Mouse (Mus musculus): ENCODE data around the gene Otp. TPM values are rescaled to one million over a fixed set of nuclear protein-coding genes. Genes with fewer than 3 reads are reported as not detected.

Otp gene
- total and polyA plus RNA-seq, 3 experiments, result not detected

DNA sequence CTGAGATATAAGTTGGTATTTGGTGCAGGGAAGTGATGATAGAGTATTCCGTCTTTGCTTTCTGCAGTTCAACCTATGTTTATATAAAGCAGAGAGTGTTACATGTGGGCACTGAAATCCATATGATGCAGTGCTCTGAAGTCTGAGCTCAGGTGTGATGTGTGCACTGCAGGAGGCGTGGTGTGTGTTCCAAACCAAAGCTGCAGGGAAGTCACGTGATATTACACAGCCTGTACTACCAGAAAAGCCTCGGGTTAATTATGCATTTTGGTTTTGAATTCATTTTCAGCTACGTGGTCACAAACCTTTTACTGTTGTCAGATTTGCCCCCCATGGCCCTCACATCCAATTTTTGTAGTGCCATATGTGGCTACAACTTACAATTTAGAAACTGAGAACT is 40.3 kb downstream of the Otp start:
- DNase-seq (ENCODE audit: extremely low read depth), result no peak
- Histone ChIP-seq H3K9ac (ENCODE audit: insufficient read depth, low read depth) (no peak overlapping the region), H3K27me3 (replicated peaks) (no peaks in the 10 kb centered on the region), H3K79me2 (replicated peaks; ENCODE audit: control insufficient read depth, extremely low read depth, insufficient read depth, poor library complexity, severe bottlenecking) (no peaks in the 10 kb centered on the region), H3K27ac (ENCODE audit: insufficient read depth, low read depth) (no peak overlapping the region), H3K9me3 (replicated peaks; ENCODE audit: low read length) (no peaks in the 10 kb centered on the region), H3K4me2 (ENCODE audit: insufficient read depth, low read depth, poor library complexity, severe bottlenecking) (no peak overlapping the region; the same call in 1 of the 2 replicates), H3K36me3 (replicated peaks in 1 of 2; ENCODE audit: control insufficient read depth in 1 of 2, insufficient read depth in 1 of 2, low read length in 1 of 2) (no peaks in the 10 kb centered on the region), H3K4me1 (ENCODE audit: control insufficient read depth in 1 of 2, insufficient read depth in 2 of 2) (no peaks in the 10 kb centered on the region), H3K4me3 (replicated peaks in 1 of 3; ENCODE audit: low read depth in 2 of 3, low read length in 2 of 3, poor library complexity in 1 of 3) (no peak overlapping the region)
- TF ChIP-seq USF2 (conservative IDR thresholded peaks at IDR 0.05; ENCODE audit: low read depth, low read length) (peak; percentile 55), CHD1 (IDR thresholded peaks at IDR 0.05; ENCODE audit: low read depth, low read length) (no peak), JUN (IDR thresholded peaks at IDR 0.05; ENCODE audit: insufficient read depth, low read depth, low read length) (no peak), IRF4 (IDR thresholded peaks at IDR 0.05; ENCODE audit: low read depth, low read length) (no peak), USF1 (IDR thresholded peaks at IDR 0.05; ENCODE audit: low read depth, low read length) (peak; percentile 35; the same call in 1 of the 2 replicates), TCF12 (IDR thresholded peaks at IDR 0.05; ENCODE audit: low read depth, low read length) (no peak), BHLHE40 (IDR thresholded peaks at IDR 0.05; ENCODE audit: low read depth, low read length) (peak; percentile 52; the same call in 1 of the 2 replicates), ELF1 (IDR thresholded peaks at IDR 0.05; ENCODE audit: low read depth, low read length) (no peak)
- in situ Hi-C loops (cut with MboI; ENCODE audit: low pct_ligation_motif_present, low pct_unique_long_range_greater_than_20kb, low sequenced_read_pairs) (no loop called here), dilution Hi-C loops (cut with MboI; ENCODE audit: extremely low pct_ligation_motif_present, extremely low pct_unique_long_range_greater_than_20kb, low sequenced_read_pairs) (no loop called here)

DNA sequence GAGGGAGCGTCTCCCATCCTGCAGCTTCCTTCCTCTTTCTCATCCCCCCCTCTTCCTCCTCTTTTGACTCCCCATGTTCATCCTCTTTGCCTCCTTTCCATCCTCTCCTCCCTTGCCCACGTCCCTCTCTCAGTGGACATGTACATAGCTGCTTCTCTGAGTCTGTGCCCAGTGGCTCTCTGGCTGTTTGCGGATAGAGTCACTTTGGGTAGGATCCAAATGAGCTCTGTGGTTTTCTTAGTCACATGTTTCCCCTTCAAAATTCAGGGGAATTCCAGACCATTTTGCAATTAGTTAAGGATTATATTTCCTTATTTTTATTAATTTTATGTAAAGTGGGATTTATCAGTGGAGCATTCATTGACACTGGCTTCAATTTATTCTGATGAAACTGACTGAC is 52.7 kb downstream of the Otp start:
- H3K27ac ChIP-seq (ENCODE audit: insufficient read depth, low read depth), result no peak overlapping the region
- no peaks in the 10 kb centered on the region for H3K79me2 ChIP-seq (replicated peaks; ENCODE audit: control insufficient read depth, extremely low read depth, insufficient read depth, poor library complexity, severe bottlenecking)
- DNase-seq (ENCODE audit: extremely low read depth), result no peak
- dilution Hi-C loops (cut with MboI; ENCODE audit: extremely low pct_ligation_motif_present, extremely low pct_unique_long_range_greater_than_20kb, low sequenced_read_pairs), result no loop called here
- H3K4me2 ChIP-seq (ENCODE audit: insufficient read depth, low read depth, poor library complexity, severe bottlenecking), result no peak overlapping the region
- no peak for TF ChIP-seq CTCF (conservative IDR thresholded peaks at IDR 0.05 in 1 of 2, IDR thresholded peaks at IDR 0.05 in 1 of 2; ENCODE audit: low read depth in 2 of 2, low read length in 2 of 2)
- no peak for TF ChIP-seq JUND (conservative IDR thresholded peaks at IDR 0.05; ENCODE audit: low read depth, low read length)
- no peak for TF ChIP-seq MEF2A (IDR thresholded peaks at IDR 0.05; ENCODE audit: borderline replicate concordance, low read depth, low read length)
- no peak for TF ChIP-seq ETS1 (conservative IDR thresholded peaks at IDR 0.05; ENCODE audit: low read depth, low read length)
- no peak for TF ChIP-seq IRF4 (IDR thresholded peaks at IDR 0.05; ENCODE audit: low read depth, low read length)
- TF ChIP-seq ZC3H11A (IDR thresholded peaks at IDR 0.05; ENCODE audit: low read depth, low read length), result no peak
- TF ChIP-seq GABPA (IDR thresholded peaks at IDR 0.05; ENCODE audit: insufficient replicate concordance, low read depth, low read length), result no peak
- TF ChIP-seq POLR2A (IDR thresholded peaks at IDR 0.05; ENCODE audit: low read depth, low read length), result no peak
- TF ChIP-seq RCOR1 (conservative IDR thresholded peaks at IDR 0.05; ENCODE audit: low read depth, low read length), result no peak
- no peak for TF ChIP-seq ZNF384 (IDR thresholded peaks at IDR 0.05; ENCODE audit: low read depth, low read length)
- TF ChIP-seq TBP (conservative IDR thresholded peaks at IDR 0.05; ENCODE audit: low read depth, low read length), result no peak
- TF ChIP-seq NELFE (IDR thresholded peaks at IDR 0.05; ENCODE audit: low read depth, low read length), result no peak
- TF ChIP-seq SIN3A (IDR thresholded peaks at IDR 0.05; ENCODE audit: low read length), result no peak
- no peak for TF ChIP-seq USF2 (conservative IDR thresholded peaks at IDR 0.05; ENCODE audit: low read depth, low read length)
- no peak for TF ChIP-seq CHD1 (IDR thresholded peaks at IDR 0.05; ENCODE audit: low read depth, low read length)
- TF ChIP-seq MAZ (IDR thresholded peaks at IDR 0.05; ENCODE audit: low read depth, low read length), result no peak
- no peak for TF ChIP-seq UBTF (IDR thresholded peaks at IDR 0.05; ENCODE audit: low read depth, low read length)
- TF ChIP-seq MYC (IDR thresholded peaks at IDR 0.05; ENCODE audit: low read depth, low read length), result no peak
- no peak for TF ChIP-seq RAD21 (IDR thresholded peaks at IDR 0.05; ENCODE audit: low read depth, low read length)
- TF ChIP-seq PAX5 (IDR thresholded peaks at IDR 0.05; ENCODE audit: low read length), result no peak
- no peak overlapping the region for H3K9ac ChIP-seq (ENCODE audit: insufficient read depth, low read depth)
- no peaks in the 10 kb centered on the region for H3K27me3 ChIP-seq (replicated peaks)
- H3K36me3 ChIP-seq (replicated peaks in 1 of 2; ENCODE audit: control insufficient read depth in 1 of 2, insufficient read depth in 1 of 2, low read length in 1 of 2), result no peaks in the 10 kb centered on the region
- H3K4me1 ChIP-seq (ENCODE audit: control insufficient read depth in 1 of 2, insufficient read depth in 2 of 2), result peaks cover 2 to 4% of the 10 kb centered on the region in 2 experiments; a peak in 2 of 4 replicates
- H3K9me3 ChIP-seq (replicated peaks; ENCODE audit: low read length), result no peaks in the 10 kb centered on the region
- in situ Hi-C loops (cut with MboI; ENCODE audit: low pct_ligation_motif_present, low pct_unique_long_range_greater_than_20kb, low sequenced_read_pairs), result no loop called here
- H3K4me3 ChIP-seq (replicated peaks in 1 of 3; ENCODE audit: low read depth in 2 of 3, low read length in 2 of 3, poor library complexity in 1 of 3), result no peak overlapping the region

Data from CH12.LX (cell line).